Mouse (Mus musculus) layer of hippocampus, postnatal 36 days (tissue): ENCODE measurements at regions not wholly inside any gene's neighbourhood (a gene's known extent, or its start where the extent isn't known, plus 50 kb on each side); places are given as distances from the start of the nearest gene placed in this dataset.

Experiments used
- DNase-seq, 2 experiments: peaks; one replicate each; pipeline ENCODE4 v3.0.0; 2022

- no peak for DNase-seq
Observed at GRCm38 (mm10) chr14:46225851-46226608, 153.2 kb upstream of the Gm15217 start.

- DNase-seq = no peak
Observed at GRCm38 (mm10) chr14:46234040-46234439, 145.2 kb upstream of the Gm15217 start.

- no peak for DNase-seq
Observed at GRCm38 (mm10) chr14:46234835-46235234, 144.4 kb upstream of the Gm15217 start.

GRCm38 (mm10) chr14:46240046-46240800 lies 139.0 kb upstream of the Gm15217 start:
- no peak for DNase-seq

- DNase-seq = no peak
Observed at GRCm38 (mm10) chr14:46240896-46241295, 138.3 kb upstream of the Gm15217 start.

- no peak for DNase-seq
Observed at GRCm38 (mm10) chr14:46247491-46248484, 131.4 kb upstream of the Gm15217 start.

- DNase-seq = no peak
Observed at GRCm38 (mm10) chr14:46249141-46249540, 130.1 kb upstream of the Gm15217 start.

GRCm38 (mm10) chr14:46255261-46255660 lies 124.0 kb upstream of the Gm15217 start:
- DNase-seq = no peak

- no peak for DNase-seq
Observed at GRCm38 (mm10) chr14:46256336-46256735, 122.9 kb upstream of the Gm15217 start.

GRCm38 (mm10) chr14:46257311-46257710 lies 121.9 kb upstream of the Gm15217 start:
- DNase-seq = no peak

- no peak for DNase-seq
Observed at GRCm38 (mm10) chr14:46258551-46258950, 120.7 kb upstream of the Gm15217 start.

- DNase-seq = no peak
Observed at GRCm38 (mm10) chr14:46260291-46260980, 118.8 kb upstream of the Gm15217 start.

GRCm38 (mm10) chr14:46275455-46275854 lies 103.8 kb upstream of the Gm15217 start:
- no peak for DNase-seq

GRCm38 (mm10) chr14:46276926-46277831 lies 102.0 kb upstream of the Gm15217 start:
- DNase-seq = no peak

- no peak for DNase-seq
Observed at GRCm38 (mm10) chr14:46277832-46278611, 101.2 kb upstream of the Gm15217 start.

GRCm38 (mm10) chr14:46292398-46292797 lies 86.8 kb upstream of the Gm15217 start:
- DNase-seq = no peak

GRCm38 (mm10) chr14:46296275-46296674 lies 82.9 kb upstream of the Gm15217 start:
- no peak for DNase-seq

- no peak for DNase-seq
Observed at GRCm38 (mm10) chr14:46300546-46300945, 78.7 kb upstream of the Gm15217 start.

- no peak for DNase-seq
Observed at GRCm38 (mm10) chr14:46302601-46303000, 76.6 kb upstream of the Gm15217 start.

- DNase-seq = peak; percentile 3 to 9
Observed at GRCm38 (mm10) chr14:46305267-46305666, 73.9 kb upstream of the Gm15217 start.
